Mouse (Mus musculus): ENCODE measurements around the gene Cfdp1. TPM values are rescaled to one million over a fixed set of nuclear protein-coding genes. Genes with fewer than 3 reads are reported as not detected.

The Cfdp1 gene
- total RNA-seq, 4 experiments from 2014 or later = 62.3 to 84.3 (median 70.8) TPM

DNA sequence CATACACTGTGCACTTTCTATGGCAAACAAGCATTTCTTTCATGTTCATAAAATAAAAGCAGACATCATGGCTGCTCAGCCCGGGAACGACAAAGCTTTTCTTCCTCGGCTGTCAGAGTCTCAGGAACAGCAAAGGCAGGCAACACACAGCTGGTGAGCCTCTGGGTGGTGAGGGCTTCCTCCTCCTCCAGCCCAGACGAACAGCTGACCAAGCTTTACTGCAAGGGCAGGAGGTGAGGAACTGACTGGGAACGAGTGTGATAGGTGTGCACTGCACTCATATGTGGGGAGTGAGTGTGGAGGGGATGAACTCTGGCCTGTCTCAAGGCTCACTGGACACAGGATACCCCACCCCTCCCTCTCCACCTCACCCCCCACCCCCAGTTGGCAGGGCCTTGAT is 135.2 kb downstream of the Cfdp1 start:
- DNase-seq (ENCODE audit: low spot score in 2 of 2) = no peak

Other genes starting within 250 kb of the Cfdp1 start
- 1 to 10 TPM; 7.5 to 9.6 (median 9.0) TPM for gene Ldhd, start 223.9 kb downstream of the Cfdp1 start, total RNA-seq (2022)
- 10 to 100 TPM; 21.7 to 23.9 (median 22.5) TPM for gene Zfp1, start 210.9 kb downstream of the Cfdp1 start, total RNA-seq (2022)
- gene Ctrb1, start 163.3 kb downstream of the Cfdp1 start, total RNA-seq (2022) = not detected
- gene Bcar1, start 110.5 kb downstream of the Cfdp1 start, total RNA-seq (2022) = 10 to 100 TPM; 58.8 to 73.3 (median 62.6) TPM
- 1 to 10 TPM; 3.7 to 5.4 (median 4.3) TPM for gene Tmem170, start 22.5 kb upstream of the Cfdp1 start, total RNA-seq (2022)
- under 1 TPM; 0.72 to 0.95 (median 0.82) TPM for gene Chst5, start 56.2 kb upstream of the Cfdp1 start, total RNA-seq (2022)
- gene Tmem231, start 79.6 kb upstream of the Cfdp1 start, total RNA-seq (2022) = 10 to 100 TPM; 11.2 to 13.8 (median 12.7) TPM
- 100 to 1,000 TPM; 204 to 223 (median 217) TPM for gene Gabarapl2, start 86.4 kb upstream of the Cfdp1 start, total RNA-seq (2022)
- 1 to 10 TPM; 4.9 to 8.8 (median 7.5) TPM for gene Adat1, start 138.0 kb upstream of the Cfdp1 start, total RNA-seq (2022)
- 10 to 100 TPM; 77.6 to 80.4 (median 78.2) TPM for gene Kars, start 157.0 kb upstream of the Cfdp1 start, total RNA-seq (2022)
- 10 to 100 TPM; 36.7 to 43.2 (median 39.2) TPM for gene Terf2ip, start 157.1 kb upstream of the Cfdp1 start, total RNA-seq (2022)
- gene Gm6793, start 160.7 kb upstream of the Cfdp1 start, total RNA-seq (2022) = not detected